In the genomic region with DNA sequence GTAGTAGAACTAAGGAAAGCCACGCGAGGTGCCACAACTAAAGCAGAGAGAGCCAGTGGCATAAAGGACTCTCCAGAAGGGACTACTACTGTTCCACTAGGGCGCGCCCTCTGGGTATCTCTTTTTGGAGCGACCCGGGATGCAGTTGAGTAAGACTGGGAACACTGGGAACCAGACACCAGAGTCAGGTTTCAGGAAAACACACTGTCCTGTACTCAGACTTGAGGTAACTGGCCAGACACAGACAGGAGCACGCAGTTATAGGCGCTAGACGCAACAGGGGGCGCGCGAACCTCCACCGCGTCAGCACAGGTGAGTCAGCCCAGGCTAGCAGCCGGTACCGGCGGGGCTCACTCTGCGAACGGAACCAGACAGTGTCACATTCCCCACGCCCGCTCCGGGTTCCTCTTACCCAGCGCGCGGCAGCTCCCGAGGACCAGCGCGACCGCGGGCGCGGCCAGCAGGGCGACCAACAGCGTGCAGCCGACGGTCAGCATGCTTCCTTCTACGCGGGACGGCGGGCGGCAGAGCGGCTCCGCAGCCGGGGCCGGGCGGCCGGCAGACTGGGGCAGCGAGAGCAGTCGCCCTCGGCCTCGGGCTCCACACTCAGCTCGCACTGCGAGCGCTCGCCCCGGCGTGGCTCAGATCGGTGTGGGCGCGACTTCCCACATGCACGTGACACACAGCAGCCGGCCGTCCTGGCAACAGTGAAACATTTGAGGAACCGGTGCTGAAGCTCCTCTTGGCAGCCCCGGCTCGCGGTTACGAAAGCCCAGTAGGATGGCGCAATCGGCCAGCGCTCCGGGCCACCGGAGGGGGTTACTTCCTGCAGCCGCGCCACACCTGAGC, we compare ENCODE assay signal across 8 mouse cellular contexts. TPM values are rescaled to one million over a fixed set of nuclear protein-coding genes. Genes with fewer than 3 reads are reported as not detected.
DNase-seq lines count a peak whose midpoint lies in the region; ATAC-seq and TF ChIP-seq lines count a peak whose summit lies in the region.

A gene (minus strand): TSS at position 654 of the 849 bp plus-strand sequence.

- no peaks in the 10 kb centered on the region for H3K36me3 ChIP-seq in hindbrain, embryonic 16.5 days (ENCODE audit: control insufficient read depth, insufficient read depth, low read length)

- H3K27ac ChIP-seq in gastrocnemius, adult 2 months, result peak within 1 kb of the TSS; percentile 95
- H3K27ac ChIP-seq in hindbrain, embryonic 16.5 days (ENCODE audit: low read depth, low read length), result no peak within 1 kb of the TSS; the same call in 1 of the 2 replicates

- intact Hi-C loops in gastrocnemius, adult 2 months (cut with DNase I), result no loop called here

- H3K4me1 ChIP-seq in hindbrain, embryonic 16.5 days (ENCODE audit: control insufficient read depth, insufficient read depth, low read depth, low read length), result peaks cover 7% of the 10 kb centered on the region

- peaks cover 15% of the 10 kb centered on the region; the same call in 1 of the 2 replicates for H3K27me3 ChIP-seq in hindbrain, embryonic 16.5 days (replicated peaks; ENCODE audit: control insufficient read depth, insufficient read depth, low read length)

- peak within 1 kb of the TSS; percentile 65 for H3K9ac ChIP-seq in hindbrain, embryonic 16.5 days (ENCODE audit: low read depth, low read length)

- DNase-seq in R1 (ENCODE audit: low read depth, low spot score), result peak; percentile 86
- DNase-seq in cerebellum, postnatal 25 days, result peak; percentile 71 to 78
- DNase-seq in gastrocnemius, adult 2 months, result peak; percentile 97
- peak; percentile 72 for DNase-seq in left cerebral cortex, adult 18-20 months (ENCODE audit: low spot score in 2 of 2)
- DNase-seq in lung, postnatal 4 days, result peak; percentile 91 to 94
- peak; percentile 79 for DNase-seq in retina, postnatal 1 day
- peak; percentile 73 for DNase-seq in thymus, postnatal 4 days

- peak; percentile 88 for ATAC-seq in hindbrain, embryonic 16.5 days

- peak within 1 kb of the TSS; percentile 87 for H3K4me3 ChIP-seq in gastrocnemius, adult 2 months
- H3K4me3 ChIP-seq in hindbrain, embryonic 16.5 days (ENCODE audit: low read length), result peak within 1 kb of the TSS; percentile 57

- H3K4me2 ChIP-seq in hindbrain, embryonic 16.5 days (ENCODE audit: low read length), result peak within 1 kb of the TSS; percentile 96

- WGBS in hindbrain, embryonic 16.5 days, result under 1% methylated on average over 70 of the region's 75 CpGs

- no peaks in the 10 kb centered on the region for H3K9me3 ChIP-seq in hindbrain, embryonic 16.5 days (ENCODE audit: control insufficient read depth, low read length)

- peak; percentile 25 for TF ChIP-seq CTCF in gastrocnemius, adult 2 months (IDR thresholded peaks at IDR 0.05)

RNA-seq across cellular contexts. Expression of the gene that starts here (rescaled TPM):
- total RNA-seq in gastrocnemius, adult 2 months (2021), result 1 to 10 TPM; 4.3 to 6.4 TPM
- 1.1 and 1.2 TPM in 2 replicates for polyA plus RNA-seq in hindbrain, embryonic 16.5 days (2015; fragmentation: Nextera tagmentation; extraction: Ambion mirVana)
- 1 to 10 TPM; 3.4 to 3.9 TPM for total RNA-seq in left cerebral cortex, adult 18-20 months (2021)
